Mouse (Mus musculus) kidney, postnatal 0 days (tissue): ENCODE data around the gene Trpc7. TPM values are rescaled to one million over a fixed set of nuclear protein-coding genes. Genes with fewer than 3 reads are reported as not detected.

Source experiments
- ATAC-seq: fragments of 200-750 bp; cut with Nextera tagmentation; replicated peaks from 2 replicates; pipeline ENCODE4 v1.8.0; 2017; ENCODE audit warnings: low read depth, moderate number of reproducible peaks, moderate TSS enrichment, moderate library complexity; ENCODE audit not compliant: low FRiP score
- DNase-seq: peaks from one replicate; pipeline ENCODE4 v3.0.0-alpha.2; 2016; ENCODE audit warnings: low spot score
- H3K27ac ChIP-seq: fragments of 300-500 bp; sonication (generic); 2 replicates; pipeline ENCODE4 v1.5.1; 2014; ENCODE audit warnings: mild to moderate bottlenecking
- H3K27me3 ChIP-seq: fragments of 300-500 bp; sonication (generic); 2 replicates; pipeline ENCODE4 v1.6.1; 2014; ENCODE audit warnings: low read length, mixed read lengths; ENCODE audit not compliant: insufficient read depth
- H3K36me3 ChIP-seq: fragments of 300-500 bp; sonication (generic); 2 replicates; pipeline ENCODE4 v1.6.1; 2014; ENCODE audit warnings: low read length, mixed read lengths; ENCODE audit not compliant: insufficient read depth
- H3K4me1 ChIP-seq: fragments of 300-500 bp; sonication (generic); replicated peaks from 2 replicates; pipeline ENCODE4 v1.6.1; 2014; ENCODE audit warnings: antibody characterized with exemption, low read length, mixed read lengths; ENCODE audit not compliant: insufficient read depth
- H3K4me2 ChIP-seq: fragments of 300-500 bp; sonication (generic); 2 replicates; pipeline ENCODE4 v1.6.1; 2014; ENCODE audit warnings: mild to moderate bottlenecking, low read length, moderate library complexity, mixed read lengths
- H3K4me3 ChIP-seq: fragments of 300-500 bp; sonication (generic); replicated peaks from 2 replicates; pipeline ENCODE4 v1.5.1; 2014; ENCODE audit warnings: low read depth, low read length
- H3K9ac ChIP-seq: fragments of 300-500 bp; sonication (generic); 2 replicates; pipeline ENCODE4 v1.6.1; 2014; ENCODE audit warnings: low read depth, low read length
- H3K9me3 ChIP-seq: fragments of 300-500 bp; sonication (generic); replicated peaks from 2 replicates; pipeline ENCODE4 v1.6.1; 2016; ENCODE audit warnings: low read length, inconsistent platforms, mixed read lengths
- CTCF ChIP-seq: IDR thresholded peaks from 2 replicates; pipeline ENCODE4 v1.5.1; 2016; ENCODE audit warnings: antibody characterized with exemption, low read depth, mild to moderate bottlenecking, moderate library complexity
- WGBS: fragments of 180-500 bp; shearing (Covaris S2); extraction: QIAGEN DNeasy Blood & Tissue Kit; methylation state at CpG from one replicate; pipeline ENCODE4 v1.1.7; 2014; 5-methylcytosine and 5-hydroxymethylcytosine counted together
- polyA plus RNA-seq: library from polyadenylated mRNA; unstranded; fragments of >200 nt; fragmentation: Nextera tagmentation; extraction: Ambion mirVana; gene quantifications from 2 replicates; pipeline ENCODE4 v1.2.1, GENCODE M21; 2015

The Trpc7 gene
- polyA plus RNA-seq, 1 experiment from 2014 or later: 0.16 TPM

- no peaks in the 10 kb centered on the region for H3K27me3 ChIP-seq
- H3K4me3 ChIP-seq: no peak overlapping the region
- no peak overlapping the region for H3K27ac ChIP-seq
- H3K9ac ChIP-seq: no peak overlapping the region
- DNase-seq (no peak), ATAC-seq (no peak)
- H3K4me2 ChIP-seq: no peak overlapping the region
- TF ChIP-seq CTCF: no peak
- H3K4me1 ChIP-seq: no peaks in the 10 kb centered on the region
- 69% methylated on average over 7 of the region's 7 CpGs for WGBS
- H3K36me3 ChIP-seq: no peaks in the 10 kb centered on the region
- H3K9me3 ChIP-seq: no peaks in the 10 kb centered on the region
Observed at GRCm38 (mm10) chr13:56795501-56795900, 100.3 kb downstream of the Trpc7 start.

GRCm38 (mm10) chr13:56794441-56794840 is 101.4 kb downstream of the Trpc7 start:
- ATAC-seq (no peak), DNase-seq (no peak)
- no peaks in the 10 kb centered on the region for H3K27me3 ChIP-seq
- H3K27ac ChIP-seq: no peak overlapping the region
- no peaks in the 10 kb centered on the region for H3K9me3 ChIP-seq
- no peaks in the 10 kb centered on the region for H3K36me3 ChIP-seq
- no peak overlapping the region for H3K9ac ChIP-seq
- TF ChIP-seq CTCF: no peak
- no peaks in the 10 kb centered on the region for H3K4me1 ChIP-seq
- WGBS: 51% methylated on average over 7 of the region's 7 CpGs
- H3K4me2 ChIP-seq: no peak overlapping the region
- H3K4me3 ChIP-seq: no peak overlapping the region

GRCm38 (mm10) chr13:56792844-56793243 is 102.9 kb downstream of the Trpc7 start:
- Histone ChIP-seq H3K27me3 (no peaks in the 10 kb centered on the region), H3K27ac (no peak overlapping the region), H3K4me1 (no peaks in the 10 kb centered on the region), H3K4me2 (no peak overlapping the region), H3K36me3 (no peaks in the 10 kb centered on the region), H3K4me3 (no peak overlapping the region), H3K9me3 (no peaks in the 10 kb centered on the region), H3K9ac (no peak overlapping the region)
- 82% methylated on average over 3 of the region's 3 CpGs for WGBS
- DNase-seq: no peak
- no peak for TF ChIP-seq CTCF
- ATAC-seq: no peak

GRCm38 (mm10) chr13:56790683-56791082 is 105.1 kb downstream of the Trpc7 start:
- no peak for DNase-seq
- H3K27me3 ChIP-seq: no peaks in the 10 kb centered on the region
- H3K4me2 ChIP-seq: no peak overlapping the region
- H3K9ac ChIP-seq: no peak overlapping the region
- no peak for ATAC-seq
- no peak overlapping the region for H3K4me3 ChIP-seq
- no peaks in the 10 kb centered on the region for H3K9me3 ChIP-seq
- H3K36me3 ChIP-seq: no peaks in the 10 kb centered on the region
- no peaks in the 10 kb centered on the region for H3K4me1 ChIP-seq
- 95% methylated on average over 3 of the region's 3 CpGs for WGBS
- TF ChIP-seq CTCF: no peak
- no peak overlapping the region for H3K27ac ChIP-seq

GRCm38 (mm10) chr13:56782621-56783020 is 113.2 kb downstream of the Trpc7 start:
- no peak overlapping the region for H3K27ac ChIP-seq
- DNase-seq (no peak), ATAC-seq (no peak)
- no peaks in the 10 kb centered on the region for H3K4me1 ChIP-seq
- H3K36me3 ChIP-seq: no peaks in the 10 kb centered on the region
- TF ChIP-seq CTCF: no peak
- no peak overlapping the region for H3K4me2 ChIP-seq
- H3K9me3 ChIP-seq: no peaks in the 10 kb centered on the region
- WGBS: 86% methylated on average over 1 of the region's 1 CpGs
- no peaks in the 10 kb centered on the region for H3K27me3 ChIP-seq
- H3K4me3 ChIP-seq: no peak overlapping the region
- H3K9ac ChIP-seq: no peak overlapping the region

GRCm38 (mm10) chr13:56781697-56782096 is 114.1 kb downstream of the Trpc7 start:
- WGBS: 74% methylated on average over 3 of the region's 3 CpGs

GRCm38 (mm10) chr13:56780746-56781469 is 114.9 kb downstream of the Trpc7 start:
- Histone ChIP-seq H3K27me3 (no peaks in the 10 kb centered on the region), H3K9ac (no peak overlapping the region), H3K36me3 (no peaks in the 10 kb centered on the region), H3K27ac (no peak overlapping the region), H3K4me3 (no peak overlapping the region), H3K4me2 (no peak overlapping the region), H3K9me3 (no peaks in the 10 kb centered on the region), H3K4me1 (no peaks in the 10 kb centered on the region)
- DNase-seq (no peak), ATAC-seq (no peak)
- 63% methylated on average over 13 of the region's 13 CpGs for WGBS
- no peak for TF ChIP-seq CTCF

More at GRCm38 (mm10) chr13:56781697-56782096, 114.1 kb downstream of the Trpc7 start:
- DNase-seq (no peak), ATAC-seq (no peak)
- Histone ChIP-seq H3K27ac (no peak overlapping the region), H3K9me3 (no peaks in the 10 kb centered on the region), H3K4me1 (no peaks in the 10 kb centered on the region), H3K4me2 (no peak overlapping the region), H3K27me3 (no peaks in the 10 kb centered on the region), H3K9ac (no peak overlapping the region), H3K36me3 (no peaks in the 10 kb centered on the region), H3K4me3 (no peak overlapping the region)
- TF ChIP-seq CTCF: no peak
